Mouse (Mus musculus): Measurements from ENCODE around the gene Rad23a. TPM values are rescaled to one million over a fixed set of nuclear protein-coding genes. Genes with fewer than 3 reads are reported as not detected.

Gene Rad23a
- 100 to 1,000 TPM; 134 TPM for total RNA-seq (2021)
- long read RNA-seq, experiment 1, transcript Rad23a-202 (9 exons, 1,842 nt) = minor isoform, 104 of 306 reads
- long read RNA-seq, experiment 1, transcript Rad23a-201 (9 exons, 2,074 nt) = major isoform, 112 of 306 reads
- long read RNA-seq, experiment 1, partial matches to known transcripts = 17 of 306 reads
- long read RNA-seq, experiment 1, other reads (novel, unspliced or antisense) = 72 of 306 reads
- long read RNA-seq, experiment 2, transcript Rad23a-201 (9 exons, 2,074 nt) = major isoform, 156 of 371 reads
- long read RNA-seq, experiment 2, transcript Rad23a-202 (9 exons, 1,842 nt) = minor isoform, 134 of 371 reads
- long read RNA-seq, experiment 2, partial matches to known transcripts = 18 of 371 reads
- long read RNA-seq, experiment 2, other reads (novel, unspliced or antisense) = 63 of 371 reads

DNA sequence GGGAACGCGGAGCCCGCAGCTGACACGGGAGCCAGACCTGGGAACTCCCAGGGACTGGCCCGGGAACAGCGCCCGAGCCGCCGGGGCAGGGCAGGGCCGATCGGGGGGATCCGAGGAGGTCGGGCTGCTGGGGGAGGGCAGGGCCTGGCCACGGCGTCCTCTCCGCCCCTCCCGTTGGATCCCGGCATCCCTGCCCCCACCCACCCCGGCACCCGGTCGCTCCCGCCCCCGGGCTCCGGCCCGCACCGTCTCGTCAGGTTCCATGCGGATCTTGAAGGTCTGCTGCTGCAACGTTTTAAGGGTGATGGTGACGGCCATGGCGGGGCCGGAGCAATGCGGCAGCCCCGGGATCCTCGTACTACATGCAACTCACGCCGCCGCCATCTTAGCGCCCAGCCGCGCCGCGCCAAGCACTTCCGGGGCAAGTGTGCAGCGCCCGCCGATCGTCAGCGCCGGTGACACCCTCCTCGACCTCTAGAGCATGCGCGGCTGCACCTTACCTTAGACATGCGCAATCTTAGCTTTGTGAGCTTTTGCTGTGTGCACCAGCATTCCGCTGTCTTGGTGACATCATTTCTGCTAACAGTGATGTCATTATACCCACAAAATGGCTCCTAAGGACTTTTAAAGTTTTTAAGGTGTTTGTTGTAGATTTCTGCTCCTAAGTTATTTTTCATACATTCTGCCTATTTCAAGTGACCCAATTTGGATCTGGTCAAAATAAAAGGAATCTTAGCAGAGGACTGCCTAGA is at the start of gene Rad23a:
Gene Rad23a, minus strand, starts transcription at position 418 of the 752 bp plus-strand sequence.
- peak; percentile 87 for DNase-seq

DNA sequence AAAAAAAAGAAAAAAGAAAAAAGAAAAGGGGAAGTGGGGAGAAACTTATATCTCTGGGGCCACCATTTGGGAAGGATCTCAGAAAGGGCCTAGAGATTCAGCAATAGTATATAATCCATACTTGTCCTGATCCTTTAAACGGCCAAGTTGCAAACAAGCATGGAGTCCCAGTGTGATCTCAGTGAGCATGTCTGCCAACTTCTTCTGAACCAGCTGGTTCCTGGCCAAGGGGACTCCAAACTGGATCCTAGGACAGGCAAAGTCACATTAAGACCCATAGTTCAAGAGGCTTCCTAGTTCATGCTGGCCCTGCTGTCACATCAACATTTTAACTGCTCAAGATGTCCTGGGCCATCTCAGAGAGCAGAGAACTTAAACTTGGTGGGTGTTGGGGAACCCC is 48.7 kb upstream of the Rad23a start:
- no peak for DNase-seq

DNA sequence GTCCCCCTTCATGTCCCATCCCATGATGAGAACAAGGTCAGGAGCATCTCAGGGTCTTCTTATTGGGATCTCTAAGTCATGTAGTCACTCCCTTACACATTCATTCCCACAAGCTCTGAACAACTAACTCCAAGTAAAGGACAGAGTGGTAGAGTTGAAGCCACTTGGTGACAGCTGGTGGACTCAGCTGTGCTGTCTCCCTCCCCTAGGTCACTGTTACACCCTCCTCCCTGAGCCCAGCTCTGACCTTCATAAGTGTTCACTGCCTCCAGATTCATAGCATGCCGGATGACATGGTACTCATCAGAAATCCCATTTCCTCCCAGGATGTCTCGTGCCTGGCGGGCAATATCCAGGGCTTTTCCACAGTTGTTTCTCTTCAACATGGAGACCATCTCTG is 47.8 kb upstream of the Rad23a start:
- DNase-seq = no peak

- DNase-seq = no peak
These were observed 44.3 kb upstream of the Rad23a start for GRCm38 (mm10) chr8:84884728-84885127.

GRCm38 (mm10) chr8:84878915-84879314 is 38.5 kb upstream of the Rad23a start:
- no peak for DNase-seq

DNA sequence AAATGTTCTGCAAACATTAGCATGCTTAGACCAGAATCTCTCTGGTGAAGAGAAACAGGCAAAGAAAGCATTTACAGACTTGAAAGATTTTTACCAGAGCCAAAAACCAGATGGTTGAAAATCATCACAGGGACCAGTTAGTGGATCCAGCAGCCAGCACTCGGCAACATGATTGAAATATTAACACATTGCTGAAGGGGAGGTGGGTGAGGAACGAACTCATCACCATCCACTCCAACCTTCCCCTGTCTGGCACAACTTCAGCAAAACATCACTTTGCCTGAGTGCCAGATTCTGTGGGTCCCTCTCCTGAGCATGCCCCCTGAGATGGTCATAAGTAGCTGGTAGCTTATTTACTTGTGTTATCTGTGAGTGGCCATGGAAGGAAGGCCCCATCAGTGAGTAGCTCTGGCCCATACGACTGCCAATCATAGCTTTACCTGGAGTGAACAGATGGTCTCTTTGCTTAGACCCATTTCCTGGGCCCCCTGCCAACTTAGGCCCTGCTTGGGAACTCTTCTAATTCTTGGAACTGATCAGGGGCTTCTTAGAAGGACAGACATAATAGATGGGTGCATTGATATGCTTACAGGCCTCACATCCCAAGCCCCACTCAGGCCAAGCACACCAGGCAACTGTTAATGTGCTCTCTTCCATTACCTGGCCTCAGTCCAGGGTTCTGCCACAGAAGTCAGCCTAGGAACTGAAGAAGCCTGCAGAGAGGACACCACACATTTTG is 37.0 kb upstream of the Rad23a start:
- DNase-seq = no peak

DNA sequence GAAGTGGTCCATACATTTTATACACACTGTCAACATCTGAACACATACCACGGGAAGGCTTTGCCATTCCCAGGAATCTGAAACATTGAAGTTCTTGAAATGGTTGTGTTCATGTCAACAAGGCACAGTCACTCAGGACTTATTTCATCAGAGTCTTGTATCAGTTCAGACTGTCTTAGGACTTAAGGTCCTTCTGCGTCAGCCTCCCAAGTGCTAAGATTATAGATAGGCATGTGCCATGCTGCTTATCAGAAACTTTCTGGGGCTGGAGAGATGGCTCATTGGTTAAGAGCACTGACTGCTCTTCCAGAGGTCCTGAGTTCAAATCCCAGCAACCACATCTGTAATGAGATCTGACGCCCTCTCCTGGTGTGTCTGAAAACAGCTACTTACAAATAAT is 33.9 kb upstream of the Rad23a start:
- no peak for DNase-seq

DNA sequence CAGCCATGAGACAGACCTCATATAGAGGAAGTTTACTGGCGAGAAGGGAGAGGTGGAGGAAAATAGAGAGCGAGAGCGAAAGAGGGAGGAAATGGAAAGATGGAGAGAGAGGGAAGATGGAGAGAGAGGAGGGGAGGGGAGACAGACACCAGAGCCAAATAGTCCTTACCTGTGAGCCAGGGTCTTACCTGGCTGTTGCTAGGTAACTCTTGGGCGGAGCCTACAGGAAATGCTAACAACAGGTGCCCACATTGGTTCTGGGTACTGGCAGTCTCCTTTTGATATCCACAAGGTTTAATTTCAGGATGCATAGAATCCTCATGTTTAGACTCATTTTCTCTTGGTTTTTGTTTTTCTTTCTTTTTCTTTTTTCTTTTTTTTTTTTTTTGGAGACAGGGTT is 32.6 kb upstream of the Rad23a start:
- no peak for DNase-seq

- DNase-seq = no peak
These were observed 32.0 kb upstream of the Rad23a start for GRCm38 (mm10) chr8:84872309-84872965.

- DNase-seq = peak; percentile 57
These were observed 31.2 kb upstream of the Rad23a start, which contains the start of gene Syce2 for GRCm38 (mm10) chr8:84871376-84872308. Gene Syce2 (plus strand): TSS chr8:84872111.

DNA sequence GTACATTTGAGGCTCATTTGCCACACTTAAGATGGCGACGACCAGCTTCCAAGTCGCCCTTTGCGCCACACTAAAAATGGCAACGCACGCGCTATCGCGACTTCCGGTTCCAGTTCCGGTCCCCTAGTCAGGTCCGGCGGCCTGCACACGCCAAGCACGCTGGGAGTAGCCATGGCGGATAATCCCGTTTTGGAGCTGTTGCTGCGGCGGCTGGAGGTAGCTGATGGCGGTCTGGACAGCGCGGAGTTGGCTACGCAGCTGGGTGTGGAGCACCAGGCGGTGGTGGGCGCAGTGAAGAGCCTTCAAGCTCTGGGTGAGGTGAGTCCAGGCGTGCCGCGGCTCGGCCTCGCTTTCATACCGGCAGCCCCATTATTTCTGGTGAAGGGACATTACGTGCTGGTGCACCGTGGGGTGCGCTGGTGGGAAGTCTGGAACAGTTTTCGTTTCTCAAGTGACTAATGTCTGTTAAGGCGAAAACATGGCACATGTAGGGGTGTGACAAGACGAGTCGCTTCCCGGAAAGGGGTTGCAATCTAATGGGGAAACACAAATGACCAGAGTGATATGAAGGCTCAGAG is 16.5 kb upstream of the Rad23a start, which contains the start of gene Farsa:
Gene Farsa, plus strand, starts transcription at position 126 of the 578 bp plus-strand sequence.
- DNase-seq = peak; percentile 87

DNA sequence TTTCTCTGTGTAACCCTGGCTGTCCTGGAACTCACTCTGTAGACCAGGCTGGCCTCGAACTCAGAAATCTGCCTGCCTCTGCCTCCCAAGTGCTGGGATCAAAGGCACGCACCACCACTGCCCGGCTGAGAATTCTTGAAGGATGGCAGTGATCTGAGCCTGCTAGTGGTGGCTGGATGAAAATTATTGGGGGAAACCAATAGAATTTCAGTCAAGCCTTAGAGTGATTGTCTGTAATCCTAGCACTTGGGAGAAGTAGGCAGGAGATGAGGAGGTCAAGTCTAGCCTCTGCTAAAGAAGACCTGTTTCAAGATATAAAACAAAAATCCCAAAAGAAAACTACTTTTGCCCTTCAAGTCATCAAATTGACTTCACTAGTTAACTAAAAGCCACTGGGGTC is 16.0 kb upstream of the Rad23a start:
- no peak for DNase-seq

- no peak for DNase-seq
These were observed 7.4 kb upstream of the Rad23a start for GRCm38 (mm10) chr8:84847684-84848435.

DNA sequence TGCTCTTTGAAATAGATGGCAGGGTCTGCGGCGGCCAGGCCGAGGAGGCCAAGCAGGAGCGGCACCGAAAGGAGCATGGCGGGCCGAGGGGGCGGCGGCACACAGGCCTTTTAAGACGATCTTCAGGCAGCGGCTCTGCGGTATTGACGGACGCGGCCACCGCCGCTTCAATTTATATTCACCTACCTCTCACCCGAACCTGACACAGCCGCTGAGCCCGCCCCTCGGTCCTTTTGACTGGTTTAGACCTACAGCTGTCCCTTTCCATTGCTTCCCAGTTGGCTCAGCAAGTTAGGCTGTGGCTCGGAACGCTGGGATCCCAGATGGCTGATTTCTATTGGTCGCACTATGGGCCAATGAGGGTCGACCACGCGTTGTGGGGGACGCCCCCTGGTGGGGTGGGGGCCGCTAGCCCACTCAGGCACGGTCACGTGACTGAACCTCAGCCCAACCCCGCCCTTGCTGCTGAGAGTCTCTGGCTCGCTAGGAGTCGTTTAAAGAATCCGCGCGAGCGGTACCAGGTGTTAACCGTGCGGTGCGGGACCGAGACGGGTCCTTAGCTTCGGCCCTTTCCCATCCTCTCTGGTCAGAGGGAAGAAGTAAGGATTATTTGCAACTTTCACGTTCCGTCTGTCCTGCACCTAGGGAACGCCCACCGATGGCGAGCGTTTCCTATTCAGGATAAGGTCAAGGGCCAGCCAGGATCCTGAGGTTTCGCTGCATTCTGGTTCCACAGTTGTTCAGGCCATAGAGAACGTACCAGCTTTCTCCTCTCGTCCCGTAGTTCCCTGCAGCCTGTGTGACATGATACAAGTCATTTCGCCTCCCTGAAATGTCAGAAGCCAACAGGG is 6.5 kb upstream of the Rad23a start, which contains the start of gene Calr:
Gene Calr, minus strand, starts transcription at position 213 of the 851 bp plus-strand sequence.
- DNase-seq = peak; percentile 100

DNA sequence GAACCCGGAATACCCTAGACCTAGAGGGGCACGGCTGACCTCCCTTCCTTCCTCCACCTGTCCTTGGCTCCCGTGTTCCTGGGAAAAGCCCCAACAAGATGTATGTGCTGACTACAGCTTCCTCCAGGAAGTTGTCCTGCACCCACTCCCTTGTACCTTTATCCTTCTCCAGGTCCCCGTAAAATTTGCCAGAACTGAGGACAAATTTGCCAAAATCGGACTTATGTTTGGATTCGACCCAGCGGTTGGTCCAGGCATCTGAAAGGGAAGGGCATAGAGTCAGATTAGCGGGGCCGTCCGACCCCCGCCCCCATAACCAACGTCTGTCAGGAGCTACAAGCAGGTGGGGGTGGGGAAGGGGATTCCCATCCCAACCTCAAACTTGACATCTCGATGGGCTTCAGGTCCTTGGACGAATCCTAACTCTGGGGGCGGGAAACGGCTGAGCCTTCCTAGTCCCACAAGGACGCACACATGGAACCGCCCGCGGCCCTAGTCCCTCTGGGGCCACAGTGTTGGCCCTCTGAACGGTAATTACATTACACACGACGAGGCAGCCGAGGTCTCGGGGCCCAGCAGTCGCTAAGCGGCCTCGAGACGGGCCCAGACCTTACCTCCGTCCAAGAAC is 5.7 kb upstream of the Rad23a start:
- no peak for DNase-seq

- DNase-seq = no peak
These were observed 5.1 kb upstream of the Rad23a start for GRCm38 (mm10) chr8:84845355-84846093.

- no peak for DNase-seq
These were observed 4.1 kb upstream of the Rad23a start for GRCm38 (mm10) chr8:84844397-84845070.
